In genomic region chr17:7608046-7608445, GRCm38 (mm10) we compare ENCODE assay signal across 22 mouse cellular contexts.
DNase-seq lines count a peak whose midpoint lies in the region; ATAC-seq and TF ChIP-seq lines count a peak whose summit lies in the region.
"Had no signal": no experiment of that assay in that cellular context is flagged by ENCODE, and none has a peak within 500 bp of the region (broad histone marks: within the 10 kb centered on the region; RNA-seq: fewer than 3 reads in every experiment).

No protein-coding gene starts in this region.

- 63% methylated on average over 11 of the region's 11 CpGs for WGBS in embryonic facial prominence, embryonic 15.5 days
- WGBS in embryonic facial prominence, embryonic 10.5 days, result 76% methylated on average over 11 of the region's 11 CpGs

- H3K27me3 ChIP-seq in embryonic facial prominence, embryonic 15.5 days, result no peaks in the 10 kb centered on the region
- H3K27me3 ChIP-seq in embryonic facial prominence, embryonic 10.5 days (replicated peaks; ENCODE audit: low read depth, poor library complexity, severe bottlenecking), result no peaks in the 10 kb centered on the region
- H3K27me3 ChIP-seq: embryonic facial prominence, embryonic 13.5 days; limb, embryonic 13.5 days; liver, embryonic 13.5 days; midbrain, embryonic 12.5 days; neural tube, embryonic 13.5 days had no signal

- H3K4me3 ChIP-seq in embryonic facial prominence, embryonic 15.5 days (replicated peaks), result no peak overlapping the region
- H3K4me3 ChIP-seq in embryonic facial prominence, embryonic 10.5 days, result no peak overlapping the region
- H3K4me3 ChIP-seq in gastrocnemius, adult 2 months, result no peak overlapping the region
- H3K4me3 ChIP-seq: embryonic facial prominence, embryonic 13.5 days; limb, embryonic 13.5 days; liver, embryonic 13.5 days; midbrain, embryonic 12.5 days; neural tube, embryonic 13.5 days had no signal

- intact Hi-C loops in gastrocnemius, adult 2 months (cut with DNase I), result no loop called here

- ATAC-seq in embryonic facial prominence, embryonic 15.5 days (ENCODE audit: insufficient number of reproducible peaks, low FRiP score, low TSS enrichment, low read depth), result no peak; the same call in 1 of the 2 replicates
- ATAC-seq: CD4-positive, CD25-positive, alpha-beta regulatory T cell, adult 4 months; forebrain, embryonic 16.5 days; hindbrain, embryonic 16.5 days; intestine, postnatal 0 days had no signal

- H3K4me1 ChIP-seq in embryonic facial prominence, embryonic 15.5 days, result 0 out of 2 replicates have a peak, but pooled peaks cover 8% of the 10 kb centered on the region
- no peaks in the 10 kb centered on the region for H3K4me1 ChIP-seq in embryonic facial prominence, embryonic 10.5 days
- H3K4me1 ChIP-seq: embryonic facial prominence, embryonic 13.5 days; liver, embryonic 13.5 days; midbrain, embryonic 12.5 days; neural tube, embryonic 13.5 days had no signal

- H3K9me3 ChIP-seq in embryonic facial prominence, embryonic 15.5 days (replicated peaks), result no peaks in the 10 kb centered on the region
- H3K9me3 ChIP-seq in embryonic facial prominence, embryonic 10.5 days, result no peaks in the 10 kb centered on the region
- H3K9me3 ChIP-seq: embryonic facial prominence, embryonic 13.5 days; liver, embryonic 13.5 days; midbrain, embryonic 12.5 days; neural tube, embryonic 13.5 days had no signal

- no peak overlapping the region for H3K4me2 ChIP-seq in embryonic facial prominence, embryonic 15.5 days (replicated peaks)
- H3K4me2 ChIP-seq: embryonic facial prominence, embryonic 13.5 days; limb, embryonic 13.5 days; liver, embryonic 13.5 days; lung, embryonic 14.5 days; midbrain, embryonic 12.5 days; neural tube, embryonic 13.5 days had no signal

- H3K9ac ChIP-seq in embryonic facial prominence, embryonic 15.5 days, result no peak overlapping the region
- H3K9ac ChIP-seq: embryonic facial prominence, embryonic 13.5 days; limb, embryonic 13.5 days; liver, embryonic 13.5 days; lung, embryonic 14.5 days; midbrain, embryonic 12.5 days; neural tube, embryonic 13.5 days had no signal

- H3K36me3 ChIP-seq in embryonic facial prominence, embryonic 15.5 days, result no peaks in the 10 kb centered on the region
- H3K36me3 ChIP-seq in embryonic facial prominence, embryonic 10.5 days (replicated peaks), result no peaks in the 10 kb centered on the region
- H3K36me3 ChIP-seq: embryonic facial prominence, embryonic 13.5 days; limb, embryonic 13.5 days; liver, embryonic 13.5 days; midbrain, embryonic 12.5 days; neural tube, embryonic 13.5 days had no signal

- no peak for DNase-seq in embryonic facial prominence, embryonic 10.5 days (ENCODE audit: low spot score)
- peak; percentile 51 for DNase-seq in lung, postnatal 10 days
- no peak for DNase-seq in lung, postnatal 25 days (ENCODE audit: low spot score)
- peak; percentile 57 for DNase-seq in gastrocnemius, adult 2 months
- peak; percentile 5 for DNase-seq in retina, embryonic 14.5 days (ENCODE audit: low spot score)
- DNase-seq in B cell, adult 2 months, result no peak
- no peak for DNase-seq in urinary bladder, postnatal 4 days (ENCODE audit: low spot score in 2 of 2)
- DNase-seq: adrenal gland, postnatal 25 days; heart, postnatal 36 days; liver, embryonic 13.5 days; lung, embryonic 14.5 days; spleen, adult 18-20 months; thymus, postnatal 4 days had no signal

- 0 out of 2 replicates have a peak overlapping the region, but pooled peaks have one; percentile 7 for H3K27ac ChIP-seq in embryonic facial prominence, embryonic 15.5 days (replicated peaks)
- H3K27ac ChIP-seq in embryonic facial prominence, embryonic 10.5 days (replicated peaks), result no peak overlapping the region
- H3K27ac ChIP-seq in gastrocnemius, adult 2 months, result peak overlapping the region; percentile 66
- H3K27ac ChIP-seq: embryonic facial prominence, embryonic 13.5 days; limb, embryonic 13.5 days; liver, embryonic 13.5 days; midbrain, embryonic 12.5 days; neural tube, embryonic 13.5 days had no signal

- TF ChIP-seq CTCF in gastrocnemius, adult 2 months (IDR thresholded peaks at IDR 0.05), result no peak

Comparison
In these comparisons a context has a peak if more than half of its experiments do, and no peak if none do; other contexts are left out.
1. DNase-seq: peak in lung, postnatal 10 days (single experiment), gastrocnemius, adult 2 months (single experiment) and retina, embryonic 14.5 days (single experiment); none in embryonic facial prominence, embryonic 10.5 days (single experiment), lung, postnatal 25 days (single experiment), B cell, adult 2 months (0 of 2) and urinary bladder, postnatal 4 days (0 of 2).